Mouse (Mus musculus): ENCODE results near the gene U2af1l4.

DNA sequence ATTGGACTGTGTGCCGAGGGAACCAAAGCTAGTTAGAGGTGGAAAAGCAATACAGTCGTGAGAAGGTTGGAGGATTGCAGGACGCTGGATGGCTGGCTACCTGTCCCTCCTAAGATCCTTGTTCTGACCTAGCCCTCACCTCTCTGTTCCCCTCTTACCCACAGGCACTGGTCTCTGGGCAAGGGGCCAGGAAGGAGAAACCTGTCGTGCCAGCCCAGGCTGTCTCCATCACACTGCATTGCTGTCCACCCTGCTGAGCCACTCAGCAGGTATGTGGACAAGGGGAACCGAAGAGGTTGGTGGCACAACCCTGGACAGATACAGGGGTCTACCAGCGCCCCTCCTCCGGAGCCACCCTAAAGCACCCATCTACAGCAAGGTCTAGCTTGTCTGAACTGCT lies 37.5 kb downstream of the U2af1l4 start:
- TF ChIP-seq POLR2A (IDR thresholded peaks at IDR 0.05; ENCODE audit: borderline replicate concordance, control insufficient read depth, low read depth, low read length) (no peak), CTCF (IDR thresholded peaks at IDR 0.05; ENCODE audit: control insufficient read depth, insufficient read depth, low read length) (no peak)
